Mouse (Mus musculus) myocyte (in vitro differentiated cells): ENCODE measurements at regions not wholly inside any gene's neighbourhood (a gene's known extent, or its start where the extent isn't known, plus 50 kb on each side); places are given as distances from the start of the nearest gene placed in this dataset.

Experiments used
- H3K27me3 ChIP-seq: one replicate; pipeline ENCODE4 v1.6.1; 2011; ENCODE audit not compliant: control insufficient read depth, insufficient read depth, insufficient read length
- H3K36me3 ChIP-seq: one replicate; pipeline ENCODE4 v1.6.1; 2011; ENCODE audit not compliant: control insufficient read depth, insufficient read depth
- H3K4me2 ChIP-seq: one replicate; pipeline ENCODE4 v1.6.1; 2011; ENCODE audit warnings: low read depth, control low read depth
- H3K4me3 ChIP-seq: one replicate; pipeline ENCODE4 v1.5.1; 2011; ENCODE audit warnings: mild to moderate bottlenecking, control low read depth, moderate library complexity
- H3K79me2 ChIP-seq: one replicate; pipeline ENCODE4 v1.6.1; 2011; ENCODE audit not compliant: control insufficient read depth, insufficient read depth
- H3ac ChIP-seq: one replicate; pipeline ENCODE4 v1.6.1; 2011; ENCODE audit not compliant: control insufficient read depth, insufficient read length
- CEBPB ChIP-seq: IDR thresholded peaks from 2 replicates; pipeline ENCODE4 v1.6.1; 2011; ENCODE audit warnings: mild to moderate bottlenecking, moderate library complexity; ENCODE audit not compliant: poor library complexity, insufficient read depth, severe bottlenecking
- E2F4 ChIP-seq: IDR thresholded peaks from one replicate; pipeline ENCODE4 v1.6.1; 2011; ENCODE audit warnings: mild to moderate bottlenecking, control low read depth, moderate library complexity; ENCODE audit not compliant: insufficient read depth
- MAX ChIP-seq: IDR thresholded peaks from one replicate; pipeline ENCODE4 v1.6.1; 2011; ENCODE audit warnings: low read depth, mild to moderate bottlenecking, control low read depth
- MYOD1 ChIP-seq, 3 experiments: IDR thresholded peaks; one replicate each; pipeline ENCODE4 v1.6.1; 2011; ENCODE audit warnings: control low read depth in 2 of 3, low read depth in 2 of 3, mild to moderate bottlenecking in 2 of 3, moderate library complexity in 1 of 3; ENCODE audit not compliant: insufficient read length in 2 of 3, control insufficient read depth in 1 of 3
- MYOG ChIP-seq, 3 experiments: IDR thresholded peaks; one replicate each; pipeline ENCODE4 v1.6.1; 2011; ENCODE audit warnings: control low read depth in 2 of 3, low read depth in 2 of 3, mild to moderate bottlenecking in 2 of 3; ENCODE audit not compliant: insufficient read length in 2 of 3, control insufficient read depth in 1 of 3, insufficient read depth in 1 of 3
- POLR2A ChIP-seq: IDR thresholded peaks from one replicate; pipeline ENCODE4 v1.6.1; 2011; ENCODE audit warnings: low read depth, mild to moderate bottlenecking, control low read depth, moderate library complexity; ENCODE audit not compliant: insufficient read length
- POLR2AphosphoS2 ChIP-seq: IDR thresholded peaks from one replicate; pipeline ENCODE4 v1.6.1; 2011; ENCODE audit warnings: low read depth, control low read depth; ENCODE audit not compliant: insufficient read length
- REST ChIP-seq: IDR thresholded peaks from one replicate; pipeline ENCODE4 v1.6.1; 2011; ENCODE audit warnings: mild to moderate bottlenecking, control low read depth, moderate library complexity; ENCODE audit not compliant: insufficient read depth, insufficient read length
- SRF ChIP-seq: IDR thresholded peaks from one replicate; pipeline ENCODE4 v1.6.1; 2011; ENCODE audit warnings: low read depth; ENCODE audit not compliant: control insufficient read depth, insufficient read length
- TCF12 ChIP-seq: IDR thresholded peaks from one replicate; pipeline ENCODE4 v1.6.1; 2011; ENCODE audit warnings: mild to moderate bottlenecking, control low read depth; ENCODE audit not compliant: poor library complexity, insufficient read depth, severe bottlenecking
- TCF3 ChIP-seq: IDR thresholded peaks from one replicate; pipeline ENCODE4 v1.6.1; 2011; ENCODE audit warnings: low read depth, control low read depth; ENCODE audit not compliant: insufficient read length
- USF1 ChIP-seq: IDR thresholded peaks from one replicate; pipeline ENCODE4 v1.6.1; 2011; ENCODE audit warnings: low read depth, mild to moderate bottlenecking, control low read depth, moderate library complexity

- Histone ChIP-seq H3K79me2 (no peaks in the 10 kb centered on the region), H3K4me3 (no peak overlapping the region), H3ac (no peak overlapping the region), H3K4me2 (no peak overlapping the region), H3K27me3 (no peaks in the 10 kb centered on the region), H3K36me3 (no peaks in the 10 kb centered on the region)
- TF ChIP-seq CEBPB (no peak), POLR2AphosphoS2 (no peak)
Observed at GRCm38 (mm10) chr13:28575202-28575851, 318.0 kb downstream of the Gm11361 start.

- H3ac ChIP-seq, result no peak overlapping the region
- H3K27me3 ChIP-seq, result no peaks in the 10 kb centered on the region
- TF ChIP-seq MYOG (IDR thresholded peaks at IDR 0.05; ENCODE audit: control insufficient read depth in 1 of 3, insufficient read depth in 1 of 3, insufficient read length in 2 of 3, low read depth in 2 of 3) (no peak), TCF3 (no peak), CEBPB (no peak), POLR2A (no peak), E2F4 (no peak), POLR2AphosphoS2 (no peak), TCF12 (no peak), MYOD1 (IDR thresholded peaks at IDR 0.05; ENCODE audit: control insufficient read depth in 1 of 3, insufficient read length in 2 of 3, low read depth in 2 of 3) (no peak)
- no peaks in the 10 kb centered on the region for H3K79me2 ChIP-seq
- no peak overlapping the region for H3K4me3 ChIP-seq
- H3K36me3 ChIP-seq, result no peaks in the 10 kb centered on the region
- no peak overlapping the region for H3K4me2 ChIP-seq
Observed at GRCm38 (mm10) chr13:28573364-28573763, 316.0 kb downstream of the Gm11361 start.

GRCm38 (mm10) chr13:28572448-28572847 is 315.1 kb downstream of the Gm11361 start:
- no peak overlapping the region for H3ac ChIP-seq
- H3K4me3 ChIP-seq, result no peak overlapping the region
- H3K27me3 ChIP-seq, result no peaks in the 10 kb centered on the region
- H3K79me2 ChIP-seq, result no peaks in the 10 kb centered on the region
- no peak overlapping the region for H3K4me2 ChIP-seq
- no peaks in the 10 kb centered on the region for H3K36me3 ChIP-seq
- TF ChIP-seq POLR2AphosphoS2, result no peak
- no peak for TF ChIP-seq POLR2A
- no peak for TF ChIP-seq E2F4
- no peak for TF ChIP-seq USF1
- TF ChIP-seq REST, result no peak
- TF ChIP-seq CEBPB, result no peak
- no peak for TF ChIP-seq MAX
- no peak for TF ChIP-seq MYOD1 (IDR thresholded peaks at IDR 0.05; ENCODE audit: control insufficient read depth in 1 of 3, insufficient read length in 2 of 3, low read depth in 2 of 3)
- TF ChIP-seq TCF3, result no peak
- no peak for TF ChIP-seq MYOG (IDR thresholded peaks at IDR 0.05; ENCODE audit: control insufficient read depth in 1 of 3, insufficient read depth in 1 of 3, insufficient read length in 2 of 3, low read depth in 2 of 3)

DNA sequence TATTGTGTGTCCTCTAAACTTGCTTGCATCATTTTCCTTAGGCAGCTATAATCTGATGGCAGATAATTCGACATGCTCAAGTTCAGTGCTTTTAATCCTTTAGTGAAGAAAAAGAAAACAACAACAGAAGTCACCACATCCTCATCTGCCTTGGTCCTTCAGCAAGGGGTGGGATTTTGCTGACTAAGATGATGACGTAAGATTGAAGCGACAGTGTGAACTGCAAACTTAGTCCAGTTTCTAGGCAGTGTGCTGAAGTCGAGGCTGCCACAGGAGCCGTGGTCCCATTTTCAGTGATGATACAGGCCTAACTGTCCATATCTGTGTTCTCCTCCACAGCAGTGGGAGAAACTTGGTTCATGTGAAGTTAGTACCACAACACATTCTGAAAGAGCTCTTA is 314.4 kb downstream of the Gm11361 start:
- Histone ChIP-seq H3K36me3 (no peaks in the 10 kb centered on the region), H3K79me2 (no peaks in the 10 kb centered on the region), H3K4me3 (no peak overlapping the region), H3ac (no peak overlapping the region), H3K4me2 (no peak overlapping the region), H3K27me3 (no peaks in the 10 kb centered on the region)
- no peak for TF ChIP-seq E2F4
- no peak for TF ChIP-seq POLR2A
- no peak for TF ChIP-seq REST
- TF ChIP-seq TCF12, result no peak
- no peak for TF ChIP-seq SRF
- TF ChIP-seq MYOG (IDR thresholded peaks at IDR 0.05; ENCODE audit: control insufficient read depth in 1 of 3, insufficient read depth in 1 of 3, insufficient read length in 2 of 3, low read depth in 2 of 3), result no peak
- TF ChIP-seq USF1, result no peak
- no peak for TF ChIP-seq CEBPB
- TF ChIP-seq MYOD1 (IDR thresholded peaks at IDR 0.05; ENCODE audit: control insufficient read depth in 1 of 3, insufficient read length in 2 of 3, low read depth in 2 of 3), result no peak
- TF ChIP-seq POLR2AphosphoS2, result no peak
- no peak for TF ChIP-seq MAX
- no peak for TF ChIP-seq TCF3

GRCm38 (mm10) chr13:28563585-28563984 is 306.3 kb downstream of the Gm11361 start:
- Histone ChIP-seq H3ac (no peak overlapping the region), H3K27me3 (no peaks in the 10 kb centered on the region), H3K36me3 (no peaks in the 10 kb centered on the region), H3K4me3 (no peak overlapping the region), H3K4me2 (no peak overlapping the region), H3K79me2 (no peaks in the 10 kb centered on the region)
- TF ChIP-seq MYOD1 (IDR thresholded peaks at IDR 0.05; ENCODE audit: control insufficient read depth in 1 of 3, insufficient read length in 2 of 3, low read depth in 2 of 3) (no peak), POLR2AphosphoS2 (no peak), E2F4 (no peak), TCF3 (no peak), CEBPB (no peak), USF1 (no peak), TCF12 (no peak), MAX (no peak), SRF (no peak), MYOG (IDR thresholded peaks at IDR 0.05; ENCODE audit: control insufficient read depth in 1 of 3, insufficient read depth in 1 of 3, insufficient read length in 2 of 3, low read depth in 2 of 3) (no peak), REST (no peak)
